Mouse (Mus musculus) thymus, adult 2 months (tissue): ENCODE measurements around the gene Sptbn1. TPM values are rescaled to one million over a fixed set of nuclear protein-coding genes. Genes with fewer than 3 reads are reported as not detected.

ENCODE experiments used
- DNase-seq: peaks from one replicate; pipeline ENCODE4 v3.0.0; 2021
- H3K27ac ChIP-seq: fragments of 200-500 bp; 2 replicates; pipeline ENCODE4 v1.5.1; 2012; ENCODE audit warnings: low read length, control low read depth; ENCODE audit not compliant: control insufficient read depth, insufficient read depth
- H3K27me3 ChIP-seq: fragments of 200-500 bp; 2 replicates; pipeline ENCODE4 v1.6.1; 2012; ENCODE audit warnings: mild to moderate bottlenecking, low read length, moderate library complexity, mixed read lengths; ENCODE audit not compliant: control insufficient read depth, insufficient read depth
- H3K36me3 ChIP-seq: fragments of 200-500 bp; 2 replicates; pipeline ENCODE4 v1.6.1; 2012; ENCODE audit warnings: mild to moderate bottlenecking, low read length, moderate library complexity; ENCODE audit not compliant: control insufficient read depth, insufficient read depth
- H3K4me1 ChIP-seq: fragments of 200-500 bp; replicated peaks from 2 replicates; pipeline ENCODE4 v1.6.1; 2012; ENCODE audit warnings: low read length; ENCODE audit not compliant: control insufficient read depth, insufficient read depth
- H3K4me3 ChIP-seq: fragments of 200-500 bp; 2 replicates; pipeline ENCODE4 v1.5.1; 2012; ENCODE audit warnings: mild to moderate bottlenecking, low read length, control low read depth, moderate library complexity; ENCODE audit not compliant: control insufficient read depth, insufficient read depth
- CTCF ChIP-seq: fragments of 200-500 bp; IDR thresholded peaks from 2 replicates; pipeline ENCODE4 v1.5.1; 2012; ENCODE audit warnings: mild to moderate bottlenecking, control low read depth, low read length, moderate library complexity, borderline replicate concordance; ENCODE audit not compliant: control insufficient read depth, poor library complexity, insufficient read depth; ENCODE audit errors: extremely low read depth
- POLR2A ChIP-seq: fragments of 200-500 bp; IDR thresholded peaks from 2 replicates; pipeline ENCODE4 v1.6.1; 2012; ENCODE audit warnings: mild to moderate bottlenecking, low read length, control low read depth, moderate library complexity; ENCODE audit not compliant: control insufficient read depth, poor library complexity, insufficient read depth; ENCODE audit errors: extremely low read depth
- WGBS: fragments of 180-500 bp; shearing (Covaris S2); methylation state at CpG from one replicate; pipeline ENCODE4 v1.1.7; 2018; 5-methylcytosine and 5-hydroxymethylcytosine counted together
- polyA plus RNA-seq: library from polyadenylated mRNA; depleted of rRNA; stranded (reverse); fragments of >200 nt; gene quantifications from 2 replicates; pipeline ENCODE4 v1.2.3, GENCODE M21; 2012

The Sptbn1 gene
- polyA plus RNA-seq, 1 experiment: 48.5 TPM

- Histone ChIP-seq H3K27ac (no peak overlapping the region), H3K4me1 (no peaks in the 10 kb centered on the region), H3K36me3 (peaks cover 67% of the 10 kb centered on the region), H3K4me3 (no peak overlapping the region), H3K27me3 (no peaks in the 10 kb centered on the region)
- no peak for DNase-seq
- 92% methylated on average over 1 of the region's 1 CpGs for WGBS
- TF ChIP-seq POLR2A: no peak
- no peak for TF ChIP-seq CTCF
These were observed 120.1 kb downstream of the Sptbn1 start for GRCm38 (mm10) chr11:30147882-30148281.

GRCm38 (mm10) chr11:30143090-30143489 is 124.9 kb downstream of the Sptbn1 start:
- no peak overlapping the region for H3K27ac ChIP-seq
- DNase-seq: no peak
- TF ChIP-seq CTCF: no peak
- no peak for TF ChIP-seq POLR2A
- no peak overlapping the region for H3K4me3 ChIP-seq
- H3K4me1 ChIP-seq: no peaks in the 10 kb centered on the region
- WGBS: 91% methylated on average over 6 of the region's 6 CpGs
- peaks cover 85% of the 10 kb centered on the region for H3K36me3 ChIP-seq
- H3K27me3 ChIP-seq: no peaks in the 10 kb centered on the region

GRCm38 (mm10) chr11:30139165-30139826 is 128.7 kb downstream of the Sptbn1 start:
- WGBS: 93% methylated on average over 17 of the region's 17 CpGs
- TF ChIP-seq POLR2A (no peak), CTCF (no peak)
- Histone ChIP-seq H3K36me3 (peaks cover 98% of the 10 kb centered on the region), H3K27me3 (no peaks in the 10 kb centered on the region), H3K4me3 (no peak overlapping the region), H3K4me1 (no peaks in the 10 kb centered on the region), H3K27ac (no peak overlapping the region)
- DNase-seq: no peak

- no peak overlapping the region for H3K27ac ChIP-seq
- DNase-seq: no peak
- H3K27me3 ChIP-seq: no peaks in the 10 kb centered on the region
- peaks cover 98% of the 10 kb centered on the region for H3K36me3 ChIP-seq
- TF ChIP-seq CTCF (no peak), POLR2A (no peak)
- no peaks in the 10 kb centered on the region for H3K4me1 ChIP-seq
- no peak overlapping the region for H3K4me3 ChIP-seq
- WGBS: 94% methylated on average over 12 of the region's 12 CpGs
These were observed 130.9 kb downstream of the Sptbn1 start for GRCm38 (mm10) chr11:30137081-30137480.

GRCm38 (mm10) chr11:30134058-30134457 is 133.9 kb downstream of the Sptbn1 start:
- 85% methylated on average over 1 of the region's 1 CpGs for WGBS
- H3K27ac ChIP-seq: no peak overlapping the region
- peaks cover 81% of the 10 kb centered on the region for H3K36me3 ChIP-seq

GRCm38 (mm10) chr11:30132581-30132980 is 135.4 kb downstream of the Sptbn1 start:
- Histone ChIP-seq H3K36me3 (peaks cover 81% of the 10 kb centered on the region), H3K27me3 (no peaks in the 10 kb centered on the region), H3K27ac (no peak overlapping the region), H3K4me3 (no peak overlapping the region), H3K4me1 (no peaks in the 10 kb centered on the region)
- TF ChIP-seq CTCF: no peak
- TF ChIP-seq POLR2A: no peak
- DNase-seq: no peak
- 97% methylated on average over 6 of the region's 6 CpGs for WGBS

More at GRCm38 (mm10) chr11:30134058-30134457, 133.9 kb downstream of the Sptbn1 start:
- H3K27me3 ChIP-seq: no peaks in the 10 kb centered on the region
- TF ChIP-seq POLR2A (no peak), CTCF (no peak)
- H3K4me3 ChIP-seq: no peak overlapping the region
- DNase-seq: no peak
- no peaks in the 10 kb centered on the region for H3K4me1 ChIP-seq
